Mouse (Mus musculus) liver, embryonic 14.5 days (tissue): Measurements from ENCODE around the gene 4930518I15Rik. TPM values are rescaled to one million over a fixed set of nuclear protein-coding genes. Genes with fewer than 3 reads are reported as not detected.
"Not testable (repeated sequence)": the region's sequence is repeated elsewhere in the genome, so short reads cannot be mapped to it uniquely, and the experiment has no call there.

Experiments
- ATAC-seq: fragments of 200-750 bp; cut with Nextera tagmentation; 2 replicates; pipeline ENCODE4 v1.8.0; 2017; ENCODE audit warnings: moderate number of reproducible peaks, mild to moderate bottlenecking, moderate library complexity; ENCODE audit not compliant: insufficient read depth
- DNase-seq, 3 experiments: peaks; one replicate each; pipeline ENCODE4 v3.0.0-alpha.2; 2012 to 2013; ENCODE audit warnings: low read depth in 3 of 3, low spot score in 3 of 3
- H3K27ac ChIP-seq: fragments of 300-500 bp; sonication (generic); 2 replicates; pipeline ENCODE4 v1.5.1; 2014; ENCODE audit warnings: moderate library complexity, mild to moderate bottlenecking, control low read depth, inconsistent platforms
- H3K27me3 ChIP-seq: fragments of 300-500 bp; sonication (generic); 2 replicates; pipeline ENCODE4 v1.6.1; 2014; ENCODE audit warnings: mild to moderate bottlenecking, low read length, moderate library complexity; ENCODE audit not compliant: control insufficient read depth, insufficient read depth
- H3K36me3 ChIP-seq: fragments of 300-500 bp; sonication (generic); replicated peaks from 2 replicates; pipeline ENCODE4 v1.6.1; 2014; ENCODE audit warnings: low read depth; ENCODE audit not compliant: control insufficient read depth, insufficient read depth
- H3K4me1 ChIP-seq, 2 experiments: fragments of 200-500 bp in 1 of 2; fragments of 300-500 bp in 1 of 2; sonication (generic) in 1 of 2; replicated peaks; 2 replicates each; pipeline ENCODE4 v1.6.1; 2012 to 2014; ENCODE audit warnings: antibody characterized with exemption in 1 of 2, inconsistent platforms in 1 of 2, low read length in 1 of 2; ENCODE audit not compliant: control insufficient read depth in 2 of 2, insufficient read depth in 2 of 2
- H3K4me2 ChIP-seq: fragments of 300-500 bp; sonication (generic); 2 replicates; pipeline ENCODE4 v1.6.1; 2014; ENCODE audit warnings: low read depth, mild to moderate bottlenecking, control low read depth, moderate library complexity
- H3K4me3 ChIP-seq, 2 experiments: fragments of 200-500 bp in 1 of 2; fragments of 300-500 bp in 1 of 2; sonication (generic) in 1 of 2; 2 replicates each; pipeline ENCODE4 v1.5.1; 2012 to 2014; ENCODE audit warnings: low read depth in 2 of 2, low read length in 2 of 2, mild to moderate bottlenecking in 2 of 2, control low read depth in 1 of 2, inconsistent platforms in 1 of 2, moderate library complexity in 1 of 2; ENCODE audit not compliant: insufficient read depth in 1 of 2
- H3K9ac ChIP-seq: fragments of 300-500 bp; sonication (generic); replicated peaks from 2 replicates; pipeline ENCODE4 v1.6.1; 2014; ENCODE audit warnings: mild to moderate bottlenecking, control low read depth, moderate library complexity
- H3K9me3 ChIP-seq: fragments of 300-500 bp; sonication (generic); 2 replicates; pipeline ENCODE4 v1.6.1; 2016; ENCODE audit warnings: low read length, mixed read lengths; ENCODE audit not compliant: control insufficient read depth
- CTCF ChIP-seq: IDR thresholded peaks from 2 replicates; pipeline ENCODE4 v1.5.1; 2016; ENCODE audit warnings: antibody characterized with exemption, low read depth, control low read depth
- EP300 ChIP-seq: IDR thresholded peaks from 2 replicates; pipeline ENCODE4 v1.6.1; 2016; ENCODE audit warnings: antibody characterized with exemption, low read depth
- WGBS: fragments of 180-500 bp; shearing (Covaris S2); extraction: QIAGEN DNeasy Blood & Tissue Kit; methylation state at CpG from one replicate; pipeline ENCODE4 v1.1.7; 2014; ENCODE audit not compliant: insufficient replicate concordance; 5-methylcytosine and 5-hydroxymethylcytosine counted together
- polyA plus RNA-seq, 2 experiments: library from polyadenylated mRNA; depleted of rRNA in 1 of 2; stranded (reverse) in 1 of 2; unstranded in 1 of 2; fragments of >200 nt; fragmentation: Nextera tagmentation in 1 of 2; extraction: Ambion mirVana in 1 of 2; gene quantifications; 2 replicates each; pipeline versions ENCODE4 v1.2.1 to v1.2.3; 2012 to 2014

The 4930518I15Rik gene
- polyA plus RNA-seq, 2 experiments, result 0.71 TPM

DNA sequence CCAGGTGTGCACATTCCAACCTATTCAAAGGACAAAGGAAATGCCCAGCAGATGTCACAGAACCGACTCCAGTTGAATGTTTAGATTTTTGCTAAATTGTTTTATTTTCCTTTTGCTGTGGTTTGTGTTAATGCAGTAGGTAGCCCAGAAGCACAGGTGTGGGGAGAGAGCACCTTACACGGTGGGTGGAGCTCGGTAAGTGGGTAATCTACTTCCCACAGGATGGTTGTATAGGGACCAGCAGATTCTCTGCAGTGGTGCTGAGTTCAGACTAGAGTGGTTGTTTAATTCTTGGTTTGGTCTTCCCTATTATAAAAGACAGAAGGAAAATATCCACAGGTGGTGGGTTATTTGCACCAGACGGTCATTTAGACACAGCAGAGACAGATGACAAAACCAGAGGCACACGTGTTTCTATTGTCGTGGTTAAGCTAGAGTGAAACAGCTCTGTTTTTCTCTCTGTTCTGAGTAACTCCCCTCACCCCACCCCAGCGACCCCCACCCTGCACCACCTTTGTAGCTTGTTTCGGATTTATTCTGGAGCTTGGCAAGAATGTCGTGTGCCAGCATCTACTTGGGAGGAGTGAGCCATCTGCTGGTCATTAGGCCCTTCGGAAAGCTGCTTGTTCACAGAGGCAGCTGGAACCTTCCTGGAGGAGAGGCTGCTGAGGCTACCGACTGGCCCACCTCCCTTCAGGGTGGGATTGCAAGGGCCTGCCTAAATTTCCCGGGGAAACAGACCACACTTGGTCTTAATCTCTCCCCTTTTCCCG, 3.6 kb downstream of the 4930518I15Rik start:
- ATAC-seq, H3K4me3 ChIP-seq, H3K4me1 ChIP-seq, H3K27me3 ChIP-seq, H3K27ac ChIP-seq, H3K36me3 ChIP-seq, H3K4me2 ChIP-seq, H3K9me3 ChIP-seq, H3K9ac ChIP-seq, DNase-seq: not testable (repeated sequence)
- 63% methylated on average over 13 of the region's 13 CpGs for WGBS
- peak; percentile 49 for TF ChIP-seq CTCF

DNA sequence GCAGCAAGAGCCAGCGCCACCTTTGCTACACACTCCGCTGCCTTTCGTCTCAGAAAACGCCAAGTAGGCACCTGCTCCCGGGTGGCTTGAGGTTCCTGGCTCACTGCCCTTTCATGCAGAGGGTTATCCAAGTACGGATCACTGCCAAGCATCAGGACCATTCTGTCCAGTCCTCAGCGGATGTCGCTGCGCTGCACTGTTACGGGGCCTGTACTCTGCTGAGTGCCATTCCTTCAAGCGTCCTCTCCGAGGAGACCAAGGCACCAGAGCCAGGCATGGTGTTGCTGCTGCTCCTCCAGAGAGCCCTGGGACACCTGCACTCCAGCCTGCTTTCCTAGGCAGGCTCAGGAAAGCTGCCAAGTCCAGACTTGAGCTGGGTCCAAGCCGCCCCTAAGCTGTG, 4.2 kb downstream of the 4930518I15Rik start:
- 86% methylated on average over 8 of the region's 13 CpGs for WGBS
- not testable (repeated sequence) for DNase-seq, H3K27ac ChIP-seq, H3K9me3 ChIP-seq, H3K27me3 ChIP-seq, H3K4me2 ChIP-seq, H3K4me1 ChIP-seq, H3K36me3 ChIP-seq, H3K9ac ChIP-seq, ATAC-seq, H3K4me3 ChIP-seq

GRCm38 (mm10) chr2:156850505-156850904, 7.2 kb downstream of the 4930518I15Rik start:
- peaks cover 2% of the 10 kb centered on the region for H3K36me3 ChIP-seq

DNA sequence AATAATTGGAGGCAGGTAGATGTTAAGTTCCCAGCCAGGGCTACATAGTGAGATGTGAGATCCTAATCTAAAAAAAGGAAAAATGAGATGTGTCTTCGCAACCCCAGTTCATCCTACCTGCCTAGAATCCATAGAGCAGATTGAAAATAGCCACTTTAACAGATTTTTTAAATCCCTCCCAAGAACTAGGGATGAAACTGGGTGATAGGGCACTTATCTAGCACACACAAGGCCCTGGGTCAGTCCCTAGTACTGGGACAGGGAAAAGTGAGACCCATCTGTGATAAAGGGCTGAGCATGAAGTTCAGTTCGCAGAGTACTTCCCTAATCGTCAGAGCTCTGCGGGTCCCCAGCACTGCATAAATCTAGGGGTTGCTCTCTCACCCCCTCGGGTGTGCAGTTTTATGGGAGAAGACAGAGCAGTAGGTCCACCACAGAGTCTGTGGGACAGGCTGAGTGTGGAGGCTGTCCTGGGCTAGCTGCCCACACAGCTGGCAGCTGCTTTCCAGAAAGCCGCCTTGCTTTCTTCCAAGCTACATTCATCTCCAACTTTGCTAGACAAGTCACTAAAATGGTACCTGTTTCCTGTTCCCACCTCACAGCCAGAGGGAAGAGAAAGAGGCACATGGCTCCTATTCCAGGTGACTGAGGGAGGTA, 9.1 kb downstream of the 4930518I15Rik start:
- H3K36me3 ChIP-seq, result peaks cover 2% of the 10 kb centered on the region
- 58% methylated on average over 6 of the region's 6 CpGs for WGBS
- no peak for TF ChIP-seq EP300
- no peak for TF ChIP-seq CTCF

More at GRCm38 (mm10) chr2:156850505-156850904, 7.2 kb downstream of the 4930518I15Rik start:
- 0 out of 2 replicates have a peak, but pooled peaks have one; percentile 33 for ATAC-seq
- DNase-seq, result no peak
- Histone ChIP-seq H3K4me1 (peaks cover 0 to 2% of the 10 kb centered on the region in 2 experiments; a peak in 1 of 4 replicates), H3K27me3 (no peaks in the 10 kb centered on the region), H3K27ac (no peak overlapping the region), H3K9ac (no peak overlapping the region), H3K9me3 (no peaks in the 10 kb centered on the region), H3K4me3 (no peak overlapping the region), H3K4me2 (no peak overlapping the region)
- TF ChIP-seq CTCF, result no peak
- TF ChIP-seq EP300, result no peak
- WGBS, result 78% methylated on average over 5 of the region's 5 CpGs

GRCm38 (mm10) chr2:156847653-156848052, 10.1 kb downstream of the 4930518I15Rik start:
- Histone ChIP-seq H3K36me3 (peaks cover 2% of the 10 kb centered on the region), H3K4me3 (no peak overlapping the region), H3K4me2 (no peak overlapping the region), H3K9me3 (no peaks in the 10 kb centered on the region), H3K9ac (no peak overlapping the region), H3K27me3 (no peaks in the 10 kb centered on the region), H3K27ac (no peak overlapping the region), H3K4me1 (peaks cover 0 to 3% of the 10 kb centered on the region in 2 experiments; a peak in 2 of 4 replicates)
- TF ChIP-seq CTCF, result no peak
- 65% methylated on average over 6 of the region's 6 CpGs for WGBS
- ATAC-seq (no peak), DNase-seq (no peak)

More for the DNA sequence above, 9.1 kb downstream of the 4930518I15Rik start:
- Histone ChIP-seq H3K4me3 (no peak overlapping the region), H3K9me3 (no peaks in the 10 kb centered on the region), H3K27ac (no peak overlapping the region), H3K4me2 (no peak overlapping the region), H3K27me3 (no peaks in the 10 kb centered on the region), H3K4me1 (peaks cover 0 to 2% of the 10 kb centered on the region in 2 experiments; a peak in 1 of 4 replicates), H3K9ac (no peak overlapping the region)
- ATAC-seq (no peak), DNase-seq (no peak)
